Mouse (Mus musculus) sigmoid colon, adult 10 weeks (tissue): ENCODE data around the gene Vmn1r208. TPM values are rescaled to one million over a fixed set of nuclear protein-coding genes. Genes with fewer than 3 reads are reported as not detected.

Source experiments
- polyA plus RNA-seq: library from polyadenylated mRNA; stranded (reverse); fragments of 350-450 nt; fragmentation: Illumina TruSeq; extraction: RNeasy Lipid Tissue Mini Kit (QIAGEN cat#74804); gene quantifications from one replicate; pipeline ENCODE4 v1.2.3, GENCODE M21; 2014; ENCODE audit warnings: low read depth, low replicate concordance

Gene Vmn1r208
- polyA plus RNA-seq = not detected

DNA sequence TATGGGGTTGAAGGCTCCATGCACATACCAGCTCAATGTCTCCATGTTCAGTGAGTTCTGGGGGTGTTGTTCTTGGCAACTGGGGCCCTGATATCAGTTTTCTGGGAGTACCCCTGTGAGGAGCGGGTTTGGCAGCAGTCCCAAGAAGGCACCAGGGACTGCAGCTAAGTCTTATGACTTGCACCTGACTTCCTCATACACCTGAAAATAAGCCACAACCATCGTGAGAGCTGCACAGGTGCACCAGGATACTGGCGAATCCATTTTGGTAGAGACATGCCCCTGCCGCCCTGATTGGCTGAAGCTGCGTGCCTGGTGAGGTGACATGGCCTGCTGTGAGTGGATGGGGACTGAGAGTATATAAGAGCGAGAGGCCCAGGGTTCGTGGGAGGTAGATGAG, at the start of gene Vmn1r208:
Gene Vmn1r208 (minus strand): TSS at position 101 of the 400 bp plus-strand sequence.

GRCm38 (mm10) chr13:22809582-22809981, 32.4 kb upstream of the Vmn1r208 start, which contains the start of gene Vmn1r209:
Gene Vmn1r209 (minus strand): TSS chr13:22809682.

GRCm38 (mm10) chr13:22729529-22729928, 47.7 kb downstream of the Vmn1r208 start, which contains the start of gene Vmn1r207-ps:
Gene Vmn1r207-ps (minus strand): TSS chr13:22729629.

Other genes with a start within 250 kb of the Vmn1r208 start
- not detected for gene Vmn1r204, start 224.2 kb downstream of the Vmn1r208 start, polyA plus RNA-seq
- gene Vmn1r205, start 184.4 kb downstream of the Vmn1r208 start, polyA plus RNA-seq = not detected
- not detected for gene Vmn1r206, start 153.1 kb downstream of the Vmn1r208 start, polyA plus RNA-seq
- not detected for gene Vmn1r207-ps, start 47.8 kb downstream of the Vmn1r208 start, polyA plus RNA-seq
- gene Vmn1r209, start 32.3 kb upstream of the Vmn1r208 start, polyA plus RNA-seq = not detected
- not detected for gene Vmn1r210, start 53.9 kb upstream of the Vmn1r208 start, polyA plus RNA-seq
- gene Vmn1r211, start 80.2 kb upstream of the Vmn1r208 start, polyA plus RNA-seq = not detected
- gene Vmn1r212, start 106.8 kb upstream of the Vmn1r208 start, polyA plus RNA-seq = not detected
- not detected for gene Vmn1r213, start 230.3 kb upstream of the Vmn1r208 start, polyA plus RNA-seq